Mouse (Mus musculus) megakaryocyte, embryonic 14.5 days (primary cell): ENCODE measurements around the gene Ebp.

ENCODE experiments used
- FLI1 ChIP-seq: IDR thresholded peaks from 2 replicates; pipeline ENCODE4 v1.6.1; 2012; ENCODE audit warnings: low read length, inconsistent platforms, mixed read lengths
- GATA1 ChIP-seq: IDR thresholded peaks from 3 replicates; pipeline ENCODE4 v1.6.1; 2012; ENCODE audit warnings: mixed read lengths, low read length, inconsistent platforms, borderline replicate concordance

- no peak for TF ChIP-seq GATA1
- no peak for TF ChIP-seq FLI1
Observed at GRCm38 (mm10) chrX:8238804-8239395, 45.6 kb upstream of the Ebp start.
